Mouse (Mus musculus): ENCODE results near the gene Tenm4.

The Tenm4 gene

DNA sequence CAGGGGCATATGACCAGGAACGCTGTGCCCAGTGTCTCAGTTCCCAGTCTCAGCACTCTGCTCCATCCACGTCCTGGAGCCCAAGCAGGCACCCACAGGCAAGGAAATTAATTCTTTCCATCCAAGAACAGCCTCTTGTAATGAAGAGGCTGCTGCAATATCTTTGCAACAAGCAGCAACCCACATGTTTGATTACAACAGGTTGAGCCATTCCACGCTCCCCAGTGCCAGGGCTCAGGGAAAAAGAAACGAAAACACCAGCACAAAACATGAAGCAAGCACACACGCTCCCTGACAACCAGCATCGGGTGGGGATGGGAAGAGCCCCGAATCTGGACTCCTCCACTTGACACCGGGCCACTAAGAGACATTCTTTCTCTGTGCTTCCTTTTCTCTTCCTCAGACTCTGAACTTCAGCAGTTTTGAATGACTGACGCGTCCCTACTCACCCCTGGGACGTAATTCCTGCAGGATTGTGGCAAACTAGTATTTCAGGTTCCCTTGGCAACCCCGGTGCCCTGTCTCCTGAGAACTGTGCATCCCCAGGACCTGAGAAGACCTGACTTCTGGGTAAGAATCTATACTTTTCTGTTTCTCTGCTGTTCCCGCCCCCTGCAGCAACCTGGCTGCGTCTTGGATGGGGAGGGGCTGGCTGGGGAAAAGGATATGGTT, at the start of gene Tenm4:
Gene Tenm4 (plus strand): TSS at position 323 of the 672 bp plus-strand sequence.
- no peak for DNase-seq (ENCODE audit: low spot score in 2 of 2)

DNA sequence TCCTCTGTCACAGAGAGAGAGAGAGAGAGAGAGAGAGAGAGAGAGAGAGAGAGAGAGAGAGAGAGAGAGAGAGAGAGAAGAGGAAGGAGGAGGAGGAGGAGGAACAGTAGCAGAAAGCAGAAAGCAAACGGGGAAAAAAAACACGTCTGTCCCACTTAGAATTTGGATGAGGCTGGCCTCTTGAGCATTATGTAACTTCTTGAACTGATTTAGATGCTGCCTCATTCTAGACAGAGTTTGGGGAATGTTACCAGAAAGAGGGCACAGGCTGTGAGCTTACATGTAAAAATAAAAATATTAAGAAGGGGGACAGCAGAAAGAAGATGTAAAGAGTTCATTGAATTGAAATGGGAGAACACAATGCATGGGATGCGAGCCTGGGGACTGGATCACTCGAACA, 40.3 kb upstream of the Tenm4 start:
- no peak for DNase-seq (ENCODE audit: low spot score in 2 of 2)

DNA sequence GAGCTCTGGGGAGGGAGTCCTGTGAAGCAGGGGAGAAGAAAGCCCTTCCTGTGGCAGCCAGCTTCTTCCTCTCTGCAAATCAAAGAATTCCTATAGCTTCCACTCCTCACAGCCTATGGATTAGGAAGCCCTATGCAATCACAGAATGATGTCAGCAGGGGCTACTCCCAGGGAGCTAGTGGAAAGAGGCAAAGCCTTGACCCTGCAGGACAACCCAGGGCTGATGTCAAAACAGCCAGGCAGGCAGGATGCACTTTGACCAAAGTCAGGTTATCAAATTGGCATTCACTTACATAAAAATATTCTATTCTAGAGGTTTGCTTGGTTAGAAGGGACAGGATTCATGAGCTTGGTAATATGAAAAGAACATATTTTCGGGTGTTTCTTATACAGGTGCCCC, 39.9 kb upstream of the Tenm4 start:
- DNase-seq (ENCODE audit: low spot score in 2 of 2) = no peak

DNA sequence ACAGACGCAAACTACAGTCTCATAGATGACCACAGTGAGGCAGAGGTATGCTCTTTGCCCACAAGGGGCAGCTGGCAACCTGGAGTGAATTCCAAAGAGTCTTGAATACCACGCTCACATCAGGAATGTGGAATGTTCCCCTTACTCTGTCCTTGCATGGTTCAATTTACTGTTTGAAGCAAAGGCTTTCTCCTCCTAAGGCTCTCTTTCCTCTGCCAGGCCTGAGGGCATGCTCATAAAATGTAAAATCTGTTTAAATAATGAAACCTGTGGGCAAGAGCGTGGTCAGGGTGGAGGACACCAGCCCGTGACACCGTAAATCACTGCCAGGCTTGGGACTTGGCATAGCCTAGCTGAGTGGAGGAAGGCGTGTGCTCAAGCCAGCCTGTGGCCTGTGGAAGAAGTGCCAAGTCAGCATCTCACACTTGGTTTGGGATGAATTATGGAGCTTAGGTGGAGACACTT, 34.5 kb upstream of the Tenm4 start:
- no peak for DNase-seq (ENCODE audit: low spot score in 2 of 2)

DNA sequence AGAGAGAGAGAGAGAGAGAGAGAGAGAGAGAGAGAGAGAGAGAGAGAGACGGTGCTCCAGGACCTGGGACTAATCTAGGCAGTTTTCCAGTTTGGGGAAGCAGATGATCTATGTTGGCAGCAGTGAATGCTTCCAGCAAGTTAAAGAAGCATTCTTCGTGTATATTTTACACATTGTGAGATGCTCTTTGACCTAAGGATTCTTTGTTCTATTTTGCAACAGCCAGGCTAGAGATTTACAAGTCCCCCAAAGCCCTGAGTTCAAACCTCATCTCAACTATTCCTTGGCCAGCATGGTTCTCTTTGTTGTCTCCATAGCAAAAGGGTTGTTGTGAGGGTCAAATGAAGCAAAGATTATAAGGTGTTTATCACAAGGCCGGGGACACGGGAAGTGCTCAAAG, 29.2 kb upstream of the Tenm4 start:
- no peak for DNase-seq (ENCODE audit: low spot score in 2 of 2)

DNA sequence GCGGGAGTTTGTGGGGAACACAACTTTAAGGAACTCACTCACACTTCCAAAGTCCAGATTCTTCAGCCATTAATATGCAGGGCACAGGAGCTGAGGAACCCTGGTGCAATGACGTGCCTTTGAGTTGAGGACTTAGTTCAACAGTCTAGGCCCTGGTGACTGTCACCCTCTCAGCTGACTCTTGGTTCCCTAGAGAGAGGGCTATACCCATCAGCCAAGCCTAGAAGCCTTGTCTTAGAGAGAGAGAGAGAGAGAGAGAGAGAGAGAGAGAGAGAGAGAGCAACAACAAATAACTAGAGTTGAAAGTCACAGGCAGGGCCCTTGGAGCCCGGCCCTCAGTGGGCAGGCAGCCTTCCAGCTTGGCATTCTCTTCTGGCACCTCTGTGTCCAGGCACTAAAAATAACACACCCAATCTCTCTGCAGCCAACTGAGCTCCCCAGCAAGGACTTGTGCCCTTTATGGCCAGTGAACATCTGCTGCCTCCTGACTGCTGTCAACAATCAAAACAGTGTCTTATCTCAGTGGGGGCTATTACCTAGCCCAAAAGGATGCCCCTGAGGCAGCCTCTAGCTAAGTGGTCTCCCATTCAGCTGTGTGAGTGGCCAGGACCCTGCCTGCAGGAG, 28.0 kb upstream of the Tenm4 start:
- DNase-seq (ENCODE audit: low spot score in 2 of 2) = peak in 1 of 2 experiments; percentile 24

DNA sequence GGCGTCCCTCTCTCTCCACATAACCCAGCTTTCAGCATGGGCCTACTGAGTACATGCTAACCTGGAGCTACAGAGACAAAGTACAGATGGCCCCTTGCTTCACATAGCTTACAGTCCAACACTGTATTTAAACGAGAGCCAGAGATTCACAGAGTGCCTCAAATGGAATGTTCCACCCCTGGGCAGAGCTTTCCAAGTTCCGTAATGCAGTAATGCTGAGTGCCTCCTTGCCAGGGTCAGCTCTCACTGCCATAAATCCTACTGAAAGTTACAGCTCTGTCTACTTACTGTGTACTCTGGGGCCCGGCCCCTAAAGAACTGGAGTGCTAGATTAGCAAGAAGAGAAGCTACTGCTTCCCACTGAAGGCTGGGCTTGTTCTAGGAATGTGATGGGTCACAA, 23.6 kb upstream of the Tenm4 start:
- no peak for DNase-seq (ENCODE audit: low spot score in 2 of 2)

DNA sequence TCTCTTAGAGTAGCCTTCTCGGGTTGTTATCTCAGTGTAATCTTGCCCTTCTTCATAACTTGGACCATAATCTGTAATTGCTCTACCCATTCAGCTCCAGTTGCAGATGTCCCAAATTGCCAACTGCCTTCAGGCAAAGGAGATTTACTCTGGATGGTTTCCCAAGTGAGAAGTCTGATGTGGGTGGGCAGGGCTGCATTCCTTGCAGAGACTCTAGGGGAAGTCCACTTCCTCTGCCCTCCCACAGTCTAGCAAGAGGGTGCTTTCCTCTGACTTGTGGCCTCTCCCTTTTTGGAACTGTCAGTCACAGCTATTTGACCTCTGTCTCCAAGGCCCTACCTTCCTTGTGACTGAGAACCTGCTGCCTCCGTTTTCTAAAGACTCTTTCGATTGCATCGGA, 22.9 kb upstream of the Tenm4 start:
- DNase-seq (ENCODE audit: low spot score in 2 of 2) = no peak

DNA sequence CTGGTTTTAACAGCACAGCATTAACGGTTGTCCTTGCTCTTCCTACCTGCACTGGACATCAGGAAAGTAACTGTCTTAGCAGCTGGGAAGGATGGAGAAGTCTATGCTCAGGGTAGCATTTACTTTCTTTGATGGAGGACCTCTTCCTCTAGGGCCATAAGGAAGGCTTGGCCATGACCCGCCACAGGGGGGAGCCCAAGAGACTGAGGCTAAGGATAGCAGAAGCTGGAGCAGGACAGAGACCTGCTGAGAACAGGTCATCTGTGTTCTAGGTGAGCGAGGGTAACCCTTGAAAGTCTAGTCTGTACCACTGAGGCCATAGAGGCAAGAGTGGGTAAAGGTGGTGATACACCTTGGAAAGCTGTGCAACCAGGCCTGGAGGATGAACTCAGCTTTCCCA, 19.8 kb upstream of the Tenm4 start:
- DNase-seq (ENCODE audit: low spot score in 2 of 2) = peak in 1 of 2 experiments; percentile 59

DNA sequence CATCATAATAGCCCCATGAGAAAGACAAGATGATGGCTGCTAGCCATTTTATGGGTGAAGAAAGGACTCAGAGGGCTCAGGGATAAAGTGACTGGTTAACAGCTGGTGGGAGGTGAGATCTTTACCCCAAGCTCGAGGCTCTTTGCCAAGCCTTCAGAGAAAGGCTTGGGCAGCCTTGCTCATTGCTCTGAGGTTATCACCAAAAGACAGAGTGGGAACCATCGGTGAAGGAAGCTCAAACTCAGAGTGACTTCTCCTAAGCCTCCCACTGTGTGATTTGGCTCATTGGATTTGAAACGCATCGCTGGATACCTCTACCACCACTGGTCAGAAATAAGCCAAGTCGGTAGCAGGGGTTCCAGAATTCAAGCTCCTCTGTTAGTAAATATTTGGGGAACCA, 19.1 kb upstream of the Tenm4 start:
- DNase-seq (ENCODE audit: low spot score in 2 of 2) = no peak

DNA sequence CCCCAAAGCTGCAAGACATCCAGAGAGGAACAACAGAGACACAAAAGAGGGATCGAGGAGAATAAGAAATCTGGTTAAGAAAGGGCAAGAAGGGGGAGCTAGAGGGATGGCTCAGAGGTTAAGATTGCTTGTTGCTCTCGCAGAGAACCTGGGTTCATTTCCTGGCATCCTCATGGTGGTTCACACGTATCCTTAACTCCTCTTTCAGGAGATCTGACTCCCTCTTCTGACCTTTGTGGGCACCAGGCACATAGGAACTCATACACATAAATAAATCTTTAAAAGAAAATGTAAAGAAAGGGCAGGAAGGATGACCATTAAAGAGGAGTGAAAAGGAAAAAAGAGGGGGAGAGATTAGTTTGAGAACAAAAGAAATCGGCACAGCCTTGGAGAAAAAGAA, 18.6 kb upstream of the Tenm4 start:
- no peak for DNase-seq (ENCODE audit: low spot score in 2 of 2)

DNA sequence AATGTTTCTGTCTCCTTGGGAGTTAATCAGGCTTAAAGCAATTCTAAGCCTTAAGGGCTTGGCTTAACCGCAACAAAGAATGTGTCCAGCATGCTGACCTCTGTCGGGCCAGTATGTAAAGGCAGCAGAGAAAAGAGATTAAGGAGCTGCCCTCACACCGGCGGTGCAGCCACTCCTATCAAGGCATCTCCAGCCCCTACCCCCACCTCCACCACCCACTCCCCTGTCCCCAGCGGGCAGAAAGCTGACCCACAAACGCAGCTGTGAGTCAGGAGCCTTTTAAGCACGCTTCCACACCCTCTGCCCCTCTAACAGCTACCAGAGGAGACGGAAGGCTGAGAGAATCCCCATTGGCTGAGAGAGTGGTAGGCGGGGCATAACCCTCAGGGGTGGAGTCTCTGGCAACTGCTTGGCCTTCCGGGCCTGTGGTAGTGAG, 18.1 kb upstream of the Tenm4 start:
- no peak for DNase-seq (ENCODE audit: low spot score in 2 of 2)

DNA sequence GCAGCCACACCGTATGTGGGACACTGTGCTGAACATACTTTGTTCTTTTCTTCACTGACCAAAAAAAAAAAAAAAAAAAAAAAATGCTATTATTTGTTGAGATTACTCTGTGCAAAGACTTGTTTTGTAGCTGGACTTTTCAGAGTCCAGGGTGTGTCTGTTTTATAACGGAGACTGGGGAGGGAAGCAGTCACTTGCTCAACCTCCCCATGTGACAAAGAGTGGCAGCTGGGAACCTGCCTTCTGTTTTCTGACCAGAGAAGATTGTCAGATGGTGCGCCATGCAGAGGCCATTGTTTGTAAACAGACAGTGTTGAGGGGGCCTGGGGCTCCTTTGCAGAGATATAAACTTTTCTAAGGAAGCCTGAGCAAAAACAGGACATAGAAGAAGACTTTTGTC, 17.0 kb upstream of the Tenm4 start:
- DNase-seq (ENCODE audit: low spot score in 2 of 2) = no peak

DNA sequence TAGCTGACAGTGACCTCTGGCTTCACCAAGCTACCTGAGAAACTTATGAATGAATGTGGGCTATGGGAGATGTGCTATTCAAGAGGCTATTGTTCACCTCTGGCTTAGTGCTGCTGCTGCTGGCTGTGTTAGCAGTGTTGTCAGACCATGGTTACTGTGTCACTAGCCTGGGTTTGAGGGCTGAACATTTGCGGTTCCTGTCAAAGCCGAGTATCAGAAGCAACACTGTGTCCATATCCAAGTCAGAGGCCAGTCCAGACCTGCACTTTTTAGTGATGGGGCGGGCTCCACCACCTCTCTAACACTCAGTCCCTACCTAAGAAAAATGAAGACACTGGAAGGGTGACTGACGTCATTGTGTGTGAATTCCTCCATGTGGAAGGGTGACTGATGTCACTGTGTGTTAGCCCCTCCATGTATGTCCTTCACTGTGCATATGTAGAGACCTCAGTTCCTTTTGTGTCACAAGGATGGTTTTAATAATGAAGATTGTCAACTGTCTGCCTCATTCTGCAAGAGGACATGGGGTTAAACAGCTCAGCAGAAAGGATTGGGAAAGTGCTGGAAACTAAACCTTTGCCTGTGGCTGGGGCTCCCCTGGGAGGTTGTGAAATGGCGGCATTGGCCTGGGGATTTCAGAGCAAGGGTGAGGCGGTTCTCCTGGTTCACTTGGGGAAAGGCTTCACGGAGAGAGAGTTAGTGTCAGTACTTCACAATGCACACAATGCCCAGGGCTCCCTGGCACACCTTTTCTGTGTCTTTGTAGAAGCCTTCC, 14.4 kb upstream of the Tenm4 start:
- no peak for DNase-seq (ENCODE audit: low spot score in 2 of 2)

DNA sequence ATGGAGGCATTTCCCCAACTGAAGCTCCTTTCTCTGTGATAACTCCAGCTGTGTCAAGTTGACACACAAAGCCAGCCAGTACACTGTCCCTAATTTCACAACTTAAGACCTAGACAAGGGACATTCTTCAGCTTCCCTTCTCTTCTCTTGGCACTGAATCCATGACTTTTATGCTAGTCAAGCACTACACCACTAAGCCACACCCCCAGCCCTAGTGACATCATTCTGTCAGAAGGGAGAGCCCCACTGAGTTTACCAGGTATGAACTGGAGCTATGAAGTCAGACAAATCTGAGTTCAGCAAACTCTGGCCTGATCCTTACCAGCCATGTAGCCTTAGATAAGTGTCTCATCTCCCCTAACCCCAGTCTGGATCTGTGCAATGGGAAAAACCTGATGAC, 6.9 kb upstream of the Tenm4 start:
- no peak for DNase-seq (ENCODE audit: low spot score in 2 of 2)

DNA sequence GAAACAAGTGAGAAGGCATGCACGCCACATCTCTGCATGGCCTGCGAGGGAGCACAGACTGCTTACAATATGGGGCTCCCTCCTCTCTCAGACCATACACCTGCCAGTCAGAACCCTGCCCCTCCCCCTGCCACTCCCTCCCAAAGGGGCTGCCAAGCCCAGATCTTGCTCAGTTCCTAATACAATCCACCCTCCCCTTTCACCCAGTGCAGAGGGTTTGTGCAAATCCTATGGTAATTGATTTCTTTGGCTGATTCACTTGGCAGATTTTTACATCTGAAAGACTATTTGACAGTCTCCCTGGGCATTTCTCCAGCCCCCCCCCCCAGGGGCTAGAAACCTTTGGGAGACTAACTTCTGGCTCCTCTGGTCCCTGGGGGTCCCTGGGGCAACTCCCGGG, 2.1 kb upstream of the Tenm4 start:
- DNase-seq (ENCODE audit: low spot score in 2 of 2) = no peak

DNA sequence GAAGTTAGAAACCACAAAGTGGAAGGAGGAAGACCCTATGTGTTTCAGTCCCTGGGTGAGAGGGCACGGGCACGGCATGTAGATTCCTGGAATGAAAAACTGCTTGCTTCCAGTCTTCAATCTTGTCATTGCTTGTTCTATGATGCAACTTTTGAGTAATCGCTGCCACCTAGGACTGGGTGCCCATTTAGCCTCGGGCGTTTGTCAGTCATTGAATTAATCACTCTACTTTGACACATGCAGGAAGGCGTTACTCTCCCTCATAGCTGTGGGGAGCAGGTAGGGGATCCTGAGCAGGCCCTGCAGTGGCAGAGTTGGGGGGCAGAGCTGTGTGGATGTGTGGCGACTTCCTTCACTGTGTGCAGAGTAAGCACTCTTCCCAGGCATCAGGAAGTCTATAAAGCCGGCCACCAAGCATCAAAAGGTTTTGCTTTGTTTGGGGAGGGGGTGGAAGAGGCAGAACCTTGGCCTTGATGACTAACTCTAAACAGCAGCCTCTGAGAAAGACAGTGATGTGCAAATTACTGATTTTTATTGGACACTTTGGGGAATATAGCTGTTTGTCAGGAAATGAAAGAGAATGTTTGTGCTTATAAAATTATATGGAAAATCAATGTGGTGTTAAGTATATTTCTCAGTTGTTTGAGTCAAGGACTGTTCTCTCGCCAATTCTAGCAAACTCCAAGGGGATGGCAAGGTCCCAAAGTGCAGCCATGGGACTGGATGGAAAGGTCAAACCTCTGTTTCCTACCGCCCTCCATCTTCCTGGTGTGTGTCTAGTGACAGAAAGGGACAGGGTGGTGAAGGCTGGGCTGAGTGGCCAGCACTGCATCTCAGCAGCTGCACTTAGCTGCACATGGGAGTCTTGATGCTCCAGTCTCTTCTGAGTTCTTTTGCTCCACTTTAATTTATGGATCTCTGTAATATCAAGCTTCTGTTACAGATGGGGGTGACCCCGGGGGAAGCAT, 834 bp downstream of the Tenm4 start:
- DNase-seq (ENCODE audit: low spot score in 2 of 2) = no peak

DNA sequence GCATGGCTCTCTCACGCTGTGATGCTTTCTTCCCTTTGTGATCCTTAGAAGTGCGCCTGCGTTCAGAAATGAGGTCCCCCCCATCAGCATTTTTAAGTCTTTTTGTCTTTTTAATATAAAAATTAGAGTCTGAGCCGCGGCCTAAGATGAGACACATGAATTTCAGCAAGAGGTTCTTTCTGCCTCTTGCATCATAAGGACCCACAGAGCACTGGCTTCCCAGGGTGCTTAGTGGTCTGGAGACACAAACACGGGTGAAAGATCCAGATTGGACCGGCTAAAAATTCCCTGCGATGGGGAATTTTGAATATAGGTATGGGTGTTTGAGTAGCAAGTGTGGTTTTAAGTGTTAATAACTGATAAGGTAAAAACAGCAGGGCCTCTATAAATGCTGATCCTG, 5.7 kb downstream of the Tenm4 start:
- no peak for DNase-seq (ENCODE audit: low spot score in 2 of 2)

DNA sequence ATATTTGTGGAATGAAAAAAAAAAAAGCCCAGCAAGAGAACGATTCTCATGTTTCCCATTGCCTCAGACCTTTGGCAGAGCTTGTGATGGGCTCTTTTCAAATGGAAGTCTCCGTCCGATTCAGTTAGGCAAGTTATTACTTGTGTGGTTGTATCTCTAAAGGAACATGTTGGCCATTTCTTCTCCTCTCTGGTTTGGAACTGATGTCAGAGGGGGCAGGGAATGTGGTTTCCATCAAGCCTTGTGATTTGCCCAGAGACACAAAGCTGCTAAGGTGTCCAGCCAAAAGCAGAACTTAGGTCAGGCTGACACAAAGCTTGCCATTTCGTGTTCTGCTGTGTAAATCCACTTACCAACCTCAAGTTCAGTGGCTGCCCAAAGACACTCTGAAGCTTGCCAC, 10.7 kb downstream of the Tenm4 start:
- no peak for DNase-seq (ENCODE audit: low spot score in 2 of 2)

DNA sequence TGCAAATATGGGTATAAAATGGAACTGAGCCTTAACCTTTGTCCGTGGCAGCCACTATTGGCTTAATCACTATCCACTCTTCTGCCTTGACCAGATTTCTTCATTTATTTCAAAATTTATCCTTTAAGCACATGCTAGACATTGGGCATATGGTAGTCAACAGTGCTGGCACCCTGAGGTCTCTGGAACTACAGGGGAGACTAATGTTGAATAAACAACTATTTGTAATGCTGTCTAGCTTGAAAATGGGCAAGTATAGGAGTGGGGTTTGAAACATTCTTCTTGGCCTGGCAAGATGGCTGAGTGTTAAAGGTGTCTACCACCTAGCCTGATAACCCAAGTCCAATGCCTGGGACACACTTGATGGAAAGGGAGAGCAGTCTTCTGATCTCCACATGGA, 12.1 kb downstream of the Tenm4 start:
- DNase-seq (ENCODE audit: low spot score in 2 of 2) = no peak

DNA sequence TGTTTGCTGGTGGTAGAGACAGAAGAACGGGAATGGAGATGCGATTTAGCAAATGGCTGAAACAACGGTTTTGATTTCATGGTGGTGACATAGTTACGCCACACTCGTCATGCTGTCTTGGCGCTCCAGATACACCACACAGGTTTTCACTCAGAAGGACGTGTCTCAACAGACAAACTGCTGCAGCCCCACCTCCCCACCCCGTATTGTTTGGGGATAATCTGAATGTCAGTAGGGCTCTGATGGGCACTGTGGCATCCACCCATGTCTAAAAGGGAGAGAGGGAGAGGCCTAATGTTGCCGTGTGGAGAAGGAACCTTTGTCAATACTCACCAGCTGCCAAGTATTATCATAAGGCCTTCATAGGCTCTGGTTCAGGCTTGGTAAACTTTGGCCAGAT, 14.4 kb downstream of the Tenm4 start:
- DNase-seq (ENCODE audit: low spot score in 2 of 2) = no peak

Measured in left cerebral cortex, adult 9 months (tissue).